Mouse (Mus musculus): ENCODE results near the gene Cog5.

DNA sequence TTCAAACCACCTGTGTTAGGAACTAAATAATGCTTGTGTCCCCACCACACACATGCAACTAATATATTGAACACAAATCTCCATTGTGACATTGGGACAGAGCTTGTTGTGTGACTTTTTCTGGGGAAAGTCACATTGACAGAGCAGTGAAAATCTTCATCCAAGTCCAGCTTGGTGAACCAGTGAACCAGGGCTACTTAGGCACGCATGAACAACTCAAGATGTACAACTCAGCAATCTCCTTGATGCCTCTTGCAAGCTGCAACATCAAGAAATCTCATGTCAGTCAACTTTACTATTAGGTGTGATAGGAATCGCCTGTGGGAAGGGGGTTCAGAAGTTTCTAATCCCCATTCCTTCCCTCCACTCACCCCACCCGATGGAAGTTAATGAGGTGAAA, 169.0 kb downstream of the Cog5 start:
- TF ChIP-seq CTCF (IDR thresholded peaks at IDR 0.05; ENCODE audit: extremely low read depth, insufficient read length, insufficient replicate concordance, low read depth, low read length) = no peak
- no peak for TF ChIP-seq POLR2A (IDR thresholded peaks at IDR 0.05; ENCODE audit: low read depth, low read length)

Data from small intestine, adult 2 months (tissue).